Mouse (Mus musculus) heart, embryonic 13.5 days (tissue): ENCODE data around the gene Ctcfl. TPM values are rescaled to one million over a fixed set of nuclear protein-coding genes. Genes with fewer than 3 reads are reported as not detected.

Experiments
- ATAC-seq: fragments of 200-750 bp; cut with Nextera tagmentation; 2 replicates; pipeline ENCODE4 v1.8.0; 2017; ENCODE audit warnings: moderate TSS enrichment; ENCODE audit not compliant: insufficient number of reproducible peaks, low FRiP score, low TSS enrichment; ENCODE audit errors: extremely low read depth
- H3K27ac ChIP-seq: fragments of 300-500 bp; sonication (generic); replicated peaks from 2 replicates; pipeline ENCODE4 v1.5.1; 2015; ENCODE audit warnings: moderate library complexity, mild to moderate bottlenecking, inconsistent platforms
- H3K27me3 ChIP-seq: fragments of 300-500 bp; sonication (generic); replicated peaks from 2 replicates; pipeline ENCODE4 v1.6.1; 2015; ENCODE audit warnings: mild to moderate bottlenecking, inconsistent platforms
- H3K36me3 ChIP-seq: fragments of 300-500 bp; sonication (generic); 2 replicates; pipeline ENCODE4 v1.6.1; 2015; ENCODE audit warnings: mild to moderate bottlenecking, inconsistent platforms
- H3K4me1 ChIP-seq: fragments of 300-500 bp; sonication (generic); 2 replicates; pipeline ENCODE4 v1.6.1; 2015; ENCODE audit warnings: inconsistent platforms
- H3K4me2 ChIP-seq: fragments of 300-500 bp; sonication (generic); 2 replicates; pipeline ENCODE4 v1.6.1; 2015; ENCODE audit warnings: inconsistent platforms, mild to moderate bottlenecking, moderate library complexity
- H3K4me3 ChIP-seq: fragments of 300-500 bp; sonication (generic); 2 replicates; pipeline ENCODE4 v1.5.1; 2015; ENCODE audit warnings: moderate library complexity, mild to moderate bottlenecking, inconsistent platforms
- H3K9ac ChIP-seq: fragments of 300-500 bp; sonication (generic); 2 replicates; pipeline ENCODE4 v1.6.1; 2015; ENCODE audit warnings: inconsistent platforms, mild to moderate bottlenecking, moderate library complexity
- H3K9me3 ChIP-seq: fragments of 300-500 bp; sonication (generic); 2 replicates; pipeline ENCODE4 v1.6.1; 2016; ENCODE audit warnings: inconsistent platforms
- WGBS: fragments of 180-500 bp; shearing (Covaris S2); methylation state at CpG from one replicate; pipeline ENCODE4 v1.1.7; 2015; ENCODE audit warnings: mixed read lengths; 5-methylcytosine and 5-hydroxymethylcytosine counted together
- polyA plus RNA-seq: library from polyadenylated mRNA; unstranded; fragments of >200 nt; fragmentation: Nextera tagmentation; extraction: Ambion mirVana; gene quantifications from 2 replicates; pipeline ENCODE4 v1.2.1, GENCODE M21; 2015

Gene Ctcfl
- polyA plus RNA-seq = 0.70 and 0.84 TPM in 2 replicates

DNA sequence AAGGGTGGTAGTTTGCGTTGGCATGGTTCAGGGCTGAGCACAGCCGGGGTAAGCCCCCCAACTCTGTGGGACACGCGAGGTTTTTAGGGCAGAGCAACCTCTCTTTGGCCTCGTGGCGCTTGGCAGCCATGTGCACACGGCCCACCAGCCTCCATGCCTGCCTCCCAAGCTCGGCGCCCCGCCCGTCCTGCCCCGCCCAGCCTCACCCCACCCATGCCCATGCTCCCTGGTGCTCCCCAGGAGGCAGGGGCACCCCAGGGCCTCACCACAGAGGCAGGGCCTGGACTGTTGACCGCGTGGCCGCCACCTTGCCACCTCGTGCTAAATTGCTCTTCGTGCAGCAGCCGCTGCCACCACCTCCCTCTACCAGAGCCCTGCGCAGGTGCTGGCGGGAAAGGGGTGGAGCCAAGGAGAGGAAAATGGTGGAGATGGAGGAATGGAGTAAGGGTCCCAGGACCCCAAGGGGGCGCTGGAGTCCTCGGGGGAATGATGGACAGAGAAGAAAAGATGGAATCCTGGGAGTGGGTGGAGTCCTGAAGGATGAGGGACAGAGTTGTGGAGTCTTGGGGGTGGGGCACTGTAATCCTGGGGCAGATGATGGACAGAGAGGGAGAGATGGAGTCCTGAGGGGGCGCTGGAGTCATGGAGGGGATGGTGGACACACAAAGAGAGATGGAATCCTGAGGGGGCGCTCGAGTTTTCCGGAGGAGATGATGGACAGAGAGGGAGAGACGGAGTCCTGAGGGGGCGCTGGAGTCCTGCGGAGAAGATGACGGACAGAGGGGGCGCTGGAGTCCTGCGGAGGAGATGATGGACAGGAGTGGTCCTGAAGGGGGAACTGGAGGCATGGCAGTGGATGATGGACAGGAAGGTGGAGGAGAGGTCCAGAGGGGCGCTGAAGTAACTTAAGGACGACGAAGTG is at the start of gene Ctcfl:
Ctcfl (minus strand) TSS at position 503 of the 922 bp plus-strand sequence.
- Histone ChIP-seq H3K4me1 (no peaks in the 10 kb centered on the region), H3K9me3 (0 out of 2 replicates have a peak, but pooled peaks cover 6% of the 10 kb centered on the region), H3K4me3 (no peak within 1 kb of the TSS), H3K27ac (no peak within 1 kb of the TSS), H3K36me3 (no peaks in the 10 kb centered on the region), H3K4me2 (no peak within 1 kb of the TSS), H3K27me3 (peaks cover 10% of the 10 kb centered on the region; the same call in 1 of the 2 replicates), H3K9ac (no peak within 1 kb of the TSS)
- no peak for ATAC-seq
- 84% methylated on average over 35 of the region's 35 CpGs for WGBS

DNA sequence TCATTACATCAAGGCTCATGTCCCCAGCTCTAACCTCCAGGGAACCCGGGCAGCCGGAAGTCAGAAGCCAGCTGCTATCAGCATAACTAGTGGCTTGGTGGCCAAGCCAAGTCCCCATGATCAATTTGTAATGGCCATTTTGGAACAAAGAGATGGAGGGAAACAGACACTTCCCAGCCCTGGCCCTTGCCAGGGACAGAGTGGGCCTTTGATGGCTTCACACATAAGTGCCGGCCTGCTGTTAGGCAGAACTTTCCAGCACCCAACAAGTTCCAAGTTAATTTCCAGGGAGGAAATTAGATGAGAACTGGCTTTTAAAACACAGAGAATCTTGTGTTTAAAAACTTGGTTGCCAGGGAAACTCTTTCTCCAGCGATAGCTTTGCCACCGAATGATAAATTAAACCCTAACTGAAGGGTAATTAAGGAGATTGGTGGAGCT is 49.1 kb upstream of the Ctcfl start:
- Histone ChIP-seq H3K9me3 (no peaks in the 10 kb centered on the region), H3K36me3 (no peaks in the 10 kb centered on the region), H3K27ac (no peak overlapping the region), H3K27me3 (peaks cover 51% of the 10 kb centered on the region), H3K9ac (no peak overlapping the region), H3K4me1 (peaks cover 24% of the 10 kb centered on the region), H3K4me3 (no peak overlapping the region), H3K4me2 (no peak overlapping the region)
- WGBS = 70% methylated on average over 5 of the region's 5 CpGs
- ATAC-seq = no peak

GRCm38 (mm10) chr2:173165357-173165756 is 46.0 kb upstream of the Ctcfl start:
- peaks cover 29% of the 10 kb centered on the region for H3K27me3 ChIP-seq
- no peak overlapping the region for H3K4me3 ChIP-seq
- no peak overlapping the region for H3K4me2 ChIP-seq
- H3K9ac ChIP-seq = no peak overlapping the region
- H3K36me3 ChIP-seq = no peaks in the 10 kb centered on the region
- ATAC-seq = no peak
- no peaks in the 10 kb centered on the region for H3K9me3 ChIP-seq
- no peaks in the 10 kb centered on the region for H3K4me1 ChIP-seq
- H3K27ac ChIP-seq = no peak overlapping the region
- 82% methylated on average over 10 of the region's 10 CpGs for WGBS

DNA sequence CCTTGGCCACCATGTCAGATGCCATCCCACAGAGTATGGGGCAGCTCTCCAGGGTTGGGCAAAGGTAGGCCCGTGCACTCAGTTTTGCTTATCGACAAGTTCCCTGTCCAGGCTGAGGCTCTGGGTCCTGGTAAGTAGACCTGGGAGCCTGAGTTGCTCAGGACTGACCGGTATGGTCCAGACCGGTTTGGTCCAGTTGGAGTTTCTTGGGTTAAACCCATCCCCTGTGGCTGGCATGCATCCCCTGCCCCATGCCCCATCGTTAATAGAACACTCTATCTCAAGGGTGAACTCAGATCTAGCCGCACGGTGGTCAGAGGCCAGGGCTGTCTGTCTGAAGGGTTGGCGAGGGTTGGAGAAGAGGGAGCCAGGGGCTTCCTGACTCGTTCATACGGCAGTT is 45.6 kb upstream of the Ctcfl start:
- whole genome bisulfite sequencing = 78% methylated on average over 10 of the region's 10 CpGs
- H3K4me2 ChIP-seq = no peak overlapping the region
- no peaks in the 10 kb centered on the region for H3K36me3 ChIP-seq
- H3K9me3 ChIP-seq = no peaks in the 10 kb centered on the region
- peaks cover under 1% of the 10 kb centered on the region; the same call in 1 of the 2 replicates for H3K4me1 ChIP-seq
- ATAC-seq = no peak
- H3K27ac ChIP-seq = no peak overlapping the region
- peaks cover 25% of the 10 kb centered on the region for H3K27me3 ChIP-seq
- H3K9ac ChIP-seq = no peak overlapping the region
- no peak overlapping the region for H3K4me3 ChIP-seq

DNA sequence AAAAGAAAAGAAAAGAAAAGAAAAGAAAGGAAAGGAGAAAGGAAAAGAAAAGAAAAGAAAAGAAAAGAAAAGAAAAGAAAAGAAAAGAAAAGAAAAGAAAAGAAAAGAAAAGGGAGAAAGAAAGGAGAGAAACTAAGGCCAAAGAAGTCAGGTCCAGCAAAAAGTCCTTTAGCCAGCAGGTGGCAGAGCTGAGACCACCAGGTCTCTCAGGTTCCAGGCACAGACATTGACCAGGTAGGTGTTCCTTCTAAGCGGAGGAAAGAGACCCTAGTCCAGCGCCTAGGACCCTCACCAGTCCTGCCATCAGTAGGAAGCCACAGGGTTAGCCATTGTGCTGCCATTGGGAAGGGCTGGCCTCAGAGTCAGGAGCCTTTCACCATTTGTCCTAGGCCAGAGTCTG is 45.0 kb upstream of the Ctcfl start:
- ATAC-seq = no peak
- peaks cover 6% of the 10 kb centered on the region; the same call in 1 of the 2 replicates for H3K4me1 ChIP-seq
- no peak overlapping the region for H3K9ac ChIP-seq
- no peak overlapping the region for H3K4me2 ChIP-seq
- no peak overlapping the region for H3K4me3 ChIP-seq
- no peak overlapping the region for H3K27ac ChIP-seq
- no peaks in the 10 kb centered on the region for H3K36me3 ChIP-seq
- peaks cover 19% of the 10 kb centered on the region for H3K27me3 ChIP-seq
- WGBS = 30% methylated on average over 2 of the region's 2 CpGs
- H3K9me3 ChIP-seq = no peaks in the 10 kb centered on the region

DNA sequence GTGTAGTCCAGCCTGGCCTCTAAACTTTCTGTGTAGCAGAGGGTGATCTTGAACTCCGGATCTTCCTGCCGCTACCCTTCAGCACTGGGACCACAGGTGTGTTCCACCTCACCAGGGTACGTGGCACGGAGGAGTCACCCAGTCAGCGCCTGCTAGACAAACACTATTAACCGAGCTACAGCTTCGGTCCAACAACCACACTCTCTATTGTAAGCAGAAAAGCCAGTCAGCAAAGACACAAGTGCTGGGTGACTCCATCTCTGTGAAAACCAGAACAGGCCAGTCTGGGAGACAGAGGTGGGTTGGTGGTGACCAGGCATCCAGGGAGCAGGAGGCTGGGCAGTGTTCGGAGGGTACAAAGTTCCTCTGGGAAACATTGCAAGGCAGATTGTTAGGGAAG is 44.1 kb upstream of the Ctcfl start:
- H3K4me1 ChIP-seq = peaks cover 6% of the 10 kb centered on the region; the same call in 1 of the 2 replicates
- H3K36me3 ChIP-seq = no peaks in the 10 kb centered on the region
- H3K27me3 ChIP-seq = peaks cover 13% of the 10 kb centered on the region
- 80% methylated on average over 8 of the region's 8 CpGs for WGBS
- H3K4me3 ChIP-seq = no peak overlapping the region
- no peak overlapping the region for H3K4me2 ChIP-seq
- no peaks in the 10 kb centered on the region for H3K9me3 ChIP-seq
- ATAC-seq = no peak
- no peak overlapping the region for H3K9ac ChIP-seq
- no peak overlapping the region for H3K27ac ChIP-seq

- Histone ChIP-seq H3K9me3 (no peaks in the 10 kb centered on the region), H3K36me3 (no peaks in the 10 kb centered on the region)
Measured at GRCm38 (mm10) chr2:173159354-173160311, 40.3 kb upstream of the Ctcfl start.

GRCm38 (mm10) chr2:173158390-173159055 is 39.2 kb upstream of the Ctcfl start:
- Histone ChIP-seq H3K27me3 (no peaks in the 10 kb centered on the region), H3K4me3 (no peak overlapping the region), H3K27ac (no peak overlapping the region), H3K4me2 (no peak overlapping the region), H3K4me1 (peaks cover 6% of the 10 kb centered on the region; the same call in 1 of the 2 replicates), H3K36me3 (no peaks in the 10 kb centered on the region), H3K9ac (no peak overlapping the region), H3K9me3 (no peaks in the 10 kb centered on the region)
- WGBS = 82% methylated on average over 19 of the region's 19 CpGs
- no peak for ATAC-seq

More at GRCm38 (mm10) chr2:173159354-173160311, 40.3 kb upstream of the Ctcfl start:
- no peak for ATAC-seq
- H3K27me3 ChIP-seq = peaks cover 1% of the 10 kb centered on the region; the same call in 1 of the 2 replicates
- no peak overlapping the region for H3K4me3 ChIP-seq
- H3K4me2 ChIP-seq = no peak overlapping the region; the same call in 1 of the 2 replicates
- H3K9ac ChIP-seq = no peak overlapping the region
- WGBS = 54% methylated on average over 24 of the region's 24 CpGs
- peaks cover 6% of the 10 kb centered on the region; the same call in 1 of the 2 replicates for H3K4me1 ChIP-seq
- H3K27ac ChIP-seq = peak overlapping the region; percentile 45; the same call in 1 of the 2 replicates

- no peak overlapping the region for H3K9ac ChIP-seq
- no peaks in the 10 kb centered on the region for H3K9me3 ChIP-seq
- H3K27me3 ChIP-seq = no peaks in the 10 kb centered on the region
- no peak overlapping the region for H3K4me3 ChIP-seq
- WGBS = 96% methylated on average over 4 of the region's 4 CpGs
- H3K36me3 ChIP-seq = no peaks in the 10 kb centered on the region
- H3K4me1 ChIP-seq = peaks cover 12% of the 10 kb centered on the region
- no peak overlapping the region for H3K4me2 ChIP-seq
- ATAC-seq = no peak
- H3K27ac ChIP-seq = no peak overlapping the region
Measured at GRCm38 (mm10) chr2:173157871-173158270, 38.5 kb upstream of the Ctcfl start.

- Histone ChIP-seq H3K4me3 (no peak overlapping the region), H3K4me2 (no peak overlapping the region), H3K27me3 (no peaks in the 10 kb centered on the region), H3K9ac (no peak overlapping the region), H3K27ac (no peak overlapping the region), H3K4me1 (peaks cover 17% of the 10 kb centered on the region), H3K36me3 (no peaks in the 10 kb centered on the region), H3K9me3 (no peaks in the 10 kb centered on the region)
- no peak for ATAC-seq
- 55% methylated on average over 4 of the region's 4 CpGs for WGBS
Measured at GRCm38 (mm10) chr2:173157376-173157775, 38.1 kb upstream of the Ctcfl start.
